24 mouse cellular contexts compared by ENCODE assay signal in the genomic region with DNA sequence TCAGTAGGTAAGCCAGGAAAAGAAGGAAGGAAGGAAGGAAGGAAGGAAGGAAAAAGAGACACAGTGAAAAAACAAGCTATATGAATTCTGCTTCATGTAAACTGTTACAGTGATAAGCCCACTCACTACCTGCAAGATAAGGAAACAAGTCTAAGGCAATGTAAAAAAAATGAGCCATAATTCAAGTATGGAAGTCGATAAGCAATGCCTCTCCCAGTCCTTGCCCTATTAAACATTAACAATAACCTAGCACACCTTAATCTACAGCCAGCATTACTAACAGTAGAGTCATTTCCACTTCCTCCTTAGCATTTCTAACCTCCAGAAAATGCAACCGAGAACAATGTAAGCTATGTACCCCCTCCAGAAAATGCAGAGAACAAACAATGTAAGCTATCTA. TPM values are rescaled to one million over a fixed set of nuclear protein-coding genes. Genes with fewer than 3 reads are reported as not detected.
DNase-seq lines count a peak whose midpoint lies in the region; ATAC-seq lines count a peak whose summit lies in the region.
"Had no signal": no experiment of that assay in that cellular context is flagged by ENCODE, and none has a peak within 500 bp of the region (broad histone marks: within the 10 kb centered on the region; RNA-seq: fewer than 3 reads in every experiment).

No protein-coding gene starts in this region.

- no peak for DNase-seq in kidney, adult 11 months
- no peak for DNase-seq in intestine, embryonic 14.5 days (ENCODE audit: low spot score)
- DNase-seq in cerebellum, adult 9-10 months: no peak
- no peak for DNase-seq in right cerebral cortex, postnatal 25 days
- DNase-seq: cerebellum, postnatal 10 days; embryo, embryonic 11 days; gastrocnemius, postnatal 25 days; heart, adult 2 months; kidney, postnatal 36 days; layer of hippocampus, adult 9-11 months; lung, adult 2 months; lung, postnatal 4 days; right cerebral cortex, adult 18-20 months; thymus, adult 2 months had no signal

- WGBS in kidney, embryonic 16.5 days: 56% methylated on average over 2 of the region's 2 CpGs
- WGBS in intestine, embryonic 14.5 days: 70% methylated on average over 2 of the region's 2 CpGs
- WGBS in liver, embryonic 15.5 days (ENCODE audit: insufficient replicate concordance): 14% methylated on average over 2 of the region's 2 CpGs
- WGBS in stomach, embryonic 15.5 days: 48% methylated on average over 2 of the region's 2 CpGs

- H3K9ac ChIP-seq in kidney, embryonic 16.5 days (replicated peaks; ENCODE audit: low read length): no peak overlapping the region
- H3K9ac ChIP-seq in intestine, embryonic 14.5 days (ENCODE audit: low read length): no peak overlapping the region
- no peak overlapping the region for H3K9ac ChIP-seq in liver, embryonic 15.5 days
- H3K9ac ChIP-seq in stomach, embryonic 15.5 days: no peak overlapping the region
- H3K9ac ChIP-seq: heart, embryonic 15.5 days; neural tube, embryonic 12.5 days had no signal

- no peak overlapping the region for H3K4me2 ChIP-seq in kidney, embryonic 16.5 days (replicated peaks; ENCODE audit: low read depth, low read length)
- peak overlapping the region; percentile 13 for H3K4me2 ChIP-seq in intestine, embryonic 14.5 days (ENCODE audit: low read length)
- H3K4me2 ChIP-seq in liver, embryonic 15.5 days: peak overlapping the region; percentile 33
- no peak overlapping the region; the same call in 1 of the 2 replicates for H3K4me2 ChIP-seq in stomach, embryonic 15.5 days
- H3K4me2 ChIP-seq: heart, embryonic 15.5 days; midbrain, embryonic 11.5 days; neural tube, embryonic 12.5 days had no signal

- ATAC-seq in kidney, embryonic 16.5 days (ENCODE audit: low FRiP score, low TSS enrichment): no peak
- peak; percentile 68; the same call in 1 of the 2 replicates for ATAC-seq in intestine, embryonic 14.5 days (replicated peaks; ENCODE audit: low FRiP score, low TSS enrichment, low read depth)
- peak; percentile 47; the same call in 1 of the 2 replicates for ATAC-seq in liver, embryonic 15.5 days (ENCODE audit: insufficient read depth)
- ATAC-seq in stomach, embryonic 15.5 days (ENCODE audit: insufficient read depth, low FRiP score, low read depth): peak; percentile 80
- ATAC-seq in erythroid progenitor cell, adult 5-6 weeks (replicated peaks; ENCODE audit: low FRiP score, poor library complexity, severe bottlenecking): no peak
- ATAC-seq: forebrain, embryonic 16.5 days; hindbrain, embryonic 16.5 days had no signal

- no peak overlapping the region for H3K4me3 ChIP-seq in kidney, embryonic 16.5 days (ENCODE audit: low read length)
- H3K4me3 ChIP-seq in intestine, embryonic 14.5 days (ENCODE audit: low read depth, low read length): no peak overlapping the region
- H3K4me3 ChIP-seq in liver, embryonic 15.5 days (replicated peaks): no peak overlapping the region
- no peak overlapping the region for H3K4me3 ChIP-seq in stomach, embryonic 15.5 days (replicated peaks)
- H3K4me3 ChIP-seq: heart, adult 2 months; heart, embryonic 15.5 days; neural tube, embryonic 12.5 days had no signal

- peaks cover 26% of the 10 kb centered on the region for H3K4me1 ChIP-seq in kidney, embryonic 16.5 days (ENCODE audit: insufficient read depth, low read length)
- H3K4me1 ChIP-seq in intestine, embryonic 14.5 days (replicated peaks; ENCODE audit: control insufficient read depth, insufficient read depth, low read length): peaks cover 3% of the 10 kb centered on the region
- H3K4me1 ChIP-seq in liver, embryonic 15.5 days (replicated peaks): peaks cover 46% of the 10 kb centered on the region
- 0 out of 2 replicates have a peak, but pooled peaks cover 6% of the 10 kb centered on the region for H3K4me1 ChIP-seq in stomach, embryonic 15.5 days
- H3K4me1 ChIP-seq: neural tube, embryonic 12.5 days had no signal

- H3K9me3 ChIP-seq in kidney, embryonic 16.5 days (ENCODE audit: low read length): no peaks in the 10 kb centered on the region
- no peaks in the 10 kb centered on the region for H3K9me3 ChIP-seq in intestine, embryonic 14.5 days (ENCODE audit: control insufficient read depth, low read length)
- H3K9me3 ChIP-seq in liver, embryonic 15.5 days (replicated peaks): no peaks in the 10 kb centered on the region
- H3K9me3 ChIP-seq in stomach, embryonic 15.5 days: no peaks in the 10 kb centered on the region
- H3K9me3 ChIP-seq: heart, embryonic 15.5 days; neural tube, embryonic 12.5 days had no signal

- H3K27me3 ChIP-seq in kidney, embryonic 16.5 days (ENCODE audit: insufficient read depth, low read length): no peaks in the 10 kb centered on the region
- H3K27me3 ChIP-seq in intestine, embryonic 14.5 days (replicated peaks; ENCODE audit: control insufficient read depth, insufficient read depth, low read length): no peaks in the 10 kb centered on the region
- no peaks in the 10 kb centered on the region for H3K27me3 ChIP-seq in liver, embryonic 15.5 days
- no peaks in the 10 kb centered on the region for H3K27me3 ChIP-seq in stomach, embryonic 15.5 days (replicated peaks)
- H3K27me3 ChIP-seq: heart, embryonic 15.5 days; neural tube, embryonic 12.5 days had no signal

- peaks cover 44% of the 10 kb centered on the region for H3K36me3 ChIP-seq in kidney, embryonic 16.5 days (ENCODE audit: insufficient read depth, low read length)
- peaks cover 73% of the 10 kb centered on the region for H3K36me3 ChIP-seq in intestine, embryonic 14.5 days (ENCODE audit: control insufficient read depth, insufficient read depth, low read length)
- peaks cover 80% of the 10 kb centered on the region for H3K36me3 ChIP-seq in liver, embryonic 15.5 days (replicated peaks)
- peaks cover 34% of the 10 kb centered on the region for H3K36me3 ChIP-seq in stomach, embryonic 15.5 days

- H3K27ac ChIP-seq in kidney, embryonic 16.5 days (ENCODE audit: low read length): peak overlapping the region; percentile 42; the same call in 1 of the 2 replicates
- peak overlapping the region; percentile 34 for H3K27ac ChIP-seq in intestine, embryonic 14.5 days (ENCODE audit: low read depth)
- no peak overlapping the region for H3K27ac ChIP-seq in liver, embryonic 15.5 days (replicated peaks)
- peak overlapping the region; percentile 81; the same call in 1 of the 2 replicates for H3K27ac ChIP-seq in stomach, embryonic 15.5 days
- H3K27ac ChIP-seq: heart, adult 2 months; heart, embryonic 15.5 days; neural tube, embryonic 12.5 days had no signal

RNA-seq across cellular contexts. Expression of gene Ybx1, which starts 9.1 kb away (rescaled TPM):
- 494 and 555 TPM in 2 replicates for polyA plus RNA-seq in kidney, embryonic 16.5 days (2015; fragmentation: Nextera tagmentation; extraction: Ambion mirVana)
- 678 and 713 TPM in 2 replicates for polyA plus RNA-seq in intestine, embryonic 14.5 days (2014; fragmentation: Nextera tagmentation; extraction: Ambion mirVana)
- 219 and 221 TPM in 2 replicates for polyA plus RNA-seq in liver, embryonic 15.5 days (2015; fragmentation: Nextera tagmentation; extraction: Ambion mirVana)
- 615 and 648 TPM in 2 replicates for polyA plus RNA-seq in stomach, embryonic 15.5 days (2015; fragmentation: Nextera tagmentation; extraction: Ambion mirVana)
- total RNA-seq in erythroid progenitor cell, adult 5-6 weeks (2015; ENCODE audit: low replicate concordance): 250 and 267 TPM in 2 replicates
- 172 and 193 TPM in 2 replicates for total RNA-seq in erythroid progenitor cell, adult 5-6 weeks (2017; ENCODE audit: low replicate concordance)

RNA-seq across cellular contexts. Expression of gene Cldn19, which starts 30.1 kb away (rescaled TPM):
- polyA plus RNA-seq in kidney, embryonic 16.5 days (2015; fragmentation: Nextera tagmentation; extraction: Ambion mirVana): 22.4 and 24.4 TPM in 2 replicates
- polyA plus RNA-seq in intestine, embryonic 14.5 days (2014; fragmentation: Nextera tagmentation; extraction: Ambion mirVana): not detected in 2 replicates
- polyA plus RNA-seq in liver, embryonic 15.5 days (2015; fragmentation: Nextera tagmentation; extraction: Ambion mirVana): not detected in 2 replicates
- polyA plus RNA-seq in stomach, embryonic 15.5 days (2015; fragmentation: Nextera tagmentation; extraction: Ambion mirVana): 0.14 TPM in 1 of 2 replicates, not detected in the other
- not detected in 2 replicates for total RNA-seq in erythroid progenitor cell, adult 5-6 weeks (2015; ENCODE audit: low replicate concordance)
- not detected in 2 replicates for total RNA-seq in erythroid progenitor cell, adult 5-6 weeks (2017; ENCODE audit: low replicate concordance)
- total RNA-seq: heart, adult 2 months; hematopoietic stem cell, adult 5-6 weeks had no signal
- polyA plus RNA-seq: heart, embryonic 15.5 days had no signal

RNA-seq across cellular contexts. Expression of gene Ppih, which starts 35.0 kb away (rescaled TPM):
- 88.6 and 93.5 TPM in 2 replicates for polyA plus RNA-seq in kidney, embryonic 16.5 days (2015; fragmentation: Nextera tagmentation; extraction: Ambion mirVana)
- 106 and 110 TPM in 2 replicates for polyA plus RNA-seq in intestine, embryonic 14.5 days (2014; fragmentation: Nextera tagmentation; extraction: Ambion mirVana)
- 44.8 and 53.9 TPM in 2 replicates for polyA plus RNA-seq in liver, embryonic 15.5 days (2015; fragmentation: Nextera tagmentation; extraction: Ambion mirVana)
- 71.6 and 90.5 TPM in 2 replicates for polyA plus RNA-seq in stomach, embryonic 15.5 days (2015; fragmentation: Nextera tagmentation; extraction: Ambion mirVana)
- total RNA-seq in erythroid progenitor cell, adult 5-6 weeks (2015; ENCODE audit: low replicate concordance): 59.5 and 78.9 TPM in 2 replicates
- 19.3 and 43.4 TPM in 2 replicates for total RNA-seq in erythroid progenitor cell, adult 5-6 weeks (2017; ENCODE audit: low replicate concordance)

RNA-seq across cellular contexts. Expression of gene P3h1, which starts 52.6 kb away (rescaled TPM):
- 35.8 and 36.0 TPM in 2 replicates for polyA plus RNA-seq in kidney, embryonic 16.5 days (2015; fragmentation: Nextera tagmentation; extraction: Ambion mirVana)
- polyA plus RNA-seq in intestine, embryonic 14.5 days (2014; fragmentation: Nextera tagmentation; extraction: Ambion mirVana): 35.7 and 38.2 TPM in 2 replicates
- 8.0 and 9.2 TPM in 2 replicates for polyA plus RNA-seq in liver, embryonic 15.5 days (2015; fragmentation: Nextera tagmentation; extraction: Ambion mirVana)
- 33.6 and 37.6 TPM in 2 replicates for polyA plus RNA-seq in stomach, embryonic 15.5 days (2015; fragmentation: Nextera tagmentation; extraction: Ambion mirVana)
- total RNA-seq in erythroid progenitor cell, adult 5-6 weeks (2015; ENCODE audit: low replicate concordance): 0.42 TPM in 1 of 2 replicates, not detected in the other
- total RNA-seq in erythroid progenitor cell, adult 5-6 weeks (2017; ENCODE audit: low replicate concordance): 1.8 and 5.6 TPM in 2 replicates

RNA-seq across cellular contexts. Expression of gene AU022252, which starts 52.8 kb away (rescaled TPM):
- polyA plus RNA-seq in kidney, embryonic 16.5 days (2015; fragmentation: Nextera tagmentation; extraction: Ambion mirVana): 31.1 and 33.7 TPM in 2 replicates
- 27.0 and 28.4 TPM in 2 replicates for polyA plus RNA-seq in intestine, embryonic 14.5 days (2014; fragmentation: Nextera tagmentation; extraction: Ambion mirVana)
- 11.4 and 11.5 TPM in 2 replicates for polyA plus RNA-seq in liver, embryonic 15.5 days (2015; fragmentation: Nextera tagmentation; extraction: Ambion mirVana)
- polyA plus RNA-seq in stomach, embryonic 15.5 days (2015; fragmentation: Nextera tagmentation; extraction: Ambion mirVana): 28.1 and 29.1 TPM in 2 replicates
- 1.4 and 2.1 TPM in 2 replicates for total RNA-seq in erythroid progenitor cell, adult 5-6 weeks (2015; ENCODE audit: low replicate concordance)
- total RNA-seq in erythroid progenitor cell, adult 5-6 weeks (2017; ENCODE audit: low replicate concordance): 2.5 and 2.6 TPM in 2 replicates

Comparison
In these comparisons a context has a peak if more than half of its experiments do, and no peak if none do; other contexts are left out.
1. ATAC-seq: peak in intestine, embryonic 14.5 days (single experiment), liver, embryonic 15.5 days (single experiment) and stomach, embryonic 15.5 days (single experiment); none in kidney, embryonic 16.5 days (single experiment) and erythroid progenitor cell, adult 5-6 weeks (single experiment).
2. H3K4me2 ChIP-seq: peak in intestine, embryonic 14.5 days (single experiment) and liver, embryonic 15.5 days (single experiment); none in kidney, embryonic 16.5 days (single experiment) and stomach, embryonic 15.5 days (single experiment).
3. RNA of gene Cldn19, which starts 30.1 kb away (polyA plus RNA-seq): 22.4 to 24.4 TPM in kidney, embryonic 16.5 days; 0.14 TPM in stomach, embryonic 15.5 days, not detected in intestine, embryonic 14.5 days and not detected in liver, embryonic 15.5 days; every median in the first group is over 10 times any median in the second.